Mouse (Mus musculus) kidney, postnatal 14 days (tissue): ENCODE results near the gene Jaml.

Experiments used
- DNase-seq: peaks from one replicate; pipeline ENCODE4 v3.0.0; 2022; ENCODE audit warnings: mixed read lengths

The Jaml gene

DNA sequence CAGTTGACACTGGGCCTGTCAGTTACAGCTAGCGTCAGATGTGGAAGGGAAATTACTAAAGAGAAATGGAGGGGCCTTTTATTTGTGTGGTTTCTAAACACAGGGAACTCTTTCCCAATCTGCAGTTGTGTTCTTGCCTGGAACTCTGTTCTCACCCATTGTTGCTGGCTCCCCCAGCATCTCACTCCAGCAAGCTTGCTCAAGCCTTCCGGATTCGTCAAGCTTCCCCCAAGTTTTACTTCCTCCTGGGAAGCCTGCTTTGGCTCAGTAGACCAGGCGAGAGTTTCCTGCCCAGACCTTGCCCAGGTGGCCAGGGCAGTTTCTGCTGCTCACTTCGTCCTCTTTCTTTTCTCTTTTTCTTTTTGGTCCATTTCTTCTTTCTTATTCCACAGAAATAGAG lies 5.6 kb downstream of the Jaml start:
- DNase-seq: no peak

DNA sequence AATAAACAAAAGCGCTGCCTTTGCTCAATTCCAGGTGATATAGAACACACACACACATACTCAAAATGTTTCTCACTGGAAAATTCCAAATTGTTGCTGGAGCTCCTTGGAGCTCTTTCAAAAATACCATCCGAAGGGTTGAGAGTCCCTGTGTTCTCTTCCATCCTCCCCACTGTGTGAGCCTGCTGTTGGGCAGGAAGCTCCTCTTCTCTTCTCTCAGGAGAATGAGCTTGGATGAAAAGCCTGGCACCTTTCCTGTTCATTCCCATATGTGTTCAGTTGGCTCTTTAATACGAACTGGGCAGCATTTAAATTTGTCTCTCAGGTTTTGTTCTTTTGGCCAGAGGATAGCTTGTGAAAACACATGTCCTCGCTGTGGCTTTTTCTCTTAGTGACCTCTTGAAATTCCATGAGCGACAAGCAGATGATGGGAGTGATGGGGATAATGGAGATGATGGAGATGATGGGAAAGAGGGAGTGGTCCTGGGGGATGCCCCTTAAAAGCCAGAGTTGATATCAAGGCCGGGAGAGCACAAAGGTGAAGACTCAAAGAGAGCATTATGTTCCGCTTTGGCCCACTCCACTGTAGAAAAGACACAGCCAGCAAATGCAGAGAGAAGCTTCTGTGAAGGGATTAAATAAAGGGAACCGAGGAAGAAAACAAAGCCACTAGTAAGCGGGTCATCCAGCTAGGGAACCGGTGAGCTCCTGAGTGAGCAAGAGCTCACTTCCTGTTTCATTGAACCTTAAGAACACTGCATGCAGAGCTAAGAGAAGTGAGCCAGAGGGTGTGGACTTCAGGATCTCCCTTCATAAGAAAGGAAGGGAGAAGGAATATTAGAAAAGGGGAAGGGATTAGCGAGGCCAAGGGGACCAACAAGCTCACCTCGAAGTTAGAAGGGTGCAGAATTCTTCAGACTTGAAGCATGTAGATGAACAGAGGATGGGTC lies 7.0 kb downstream of the Jaml start:
- no peak for DNase-seq

DNA sequence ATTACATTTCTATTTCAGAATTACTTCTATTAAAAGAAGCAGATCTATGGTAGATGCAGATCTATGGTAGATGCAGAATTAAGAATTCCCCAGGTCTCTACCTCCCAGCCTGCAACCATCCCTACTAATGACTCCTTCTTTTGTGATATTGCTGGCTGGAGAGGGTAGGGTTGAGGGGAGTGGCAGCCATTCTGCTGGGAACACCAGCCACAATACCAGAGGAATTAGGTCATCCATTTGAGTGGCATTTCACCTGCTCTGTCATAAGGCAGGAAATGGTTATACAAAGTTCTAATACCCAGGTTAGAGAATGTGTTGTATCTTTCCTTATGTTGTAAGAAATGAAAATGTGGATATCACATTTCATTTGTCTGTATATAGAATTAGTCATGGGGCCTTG lies 9.1 kb downstream of the Jaml start:
- no peak for DNase-seq

DNA sequence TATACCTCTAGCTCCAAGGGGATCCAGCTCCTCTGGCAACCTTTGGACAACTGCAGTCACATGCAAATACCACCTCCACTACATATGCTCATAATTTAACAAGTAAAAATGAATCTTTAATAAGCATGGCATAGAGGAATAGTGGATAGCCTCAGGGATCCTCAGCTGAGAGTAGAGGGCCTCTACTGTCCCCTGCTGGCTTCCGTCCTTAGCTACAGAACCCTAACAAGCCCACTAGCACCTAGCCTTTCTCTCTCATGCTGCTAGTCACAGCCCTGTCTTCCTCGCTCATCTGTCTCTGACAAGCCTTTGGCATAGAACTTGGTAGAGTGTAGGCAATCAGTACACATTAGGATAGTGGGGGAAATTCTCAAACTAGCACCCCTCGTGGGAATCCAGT lies 11.8 kb downstream of the Jaml start:
- DNase-seq: no peak

DNA sequence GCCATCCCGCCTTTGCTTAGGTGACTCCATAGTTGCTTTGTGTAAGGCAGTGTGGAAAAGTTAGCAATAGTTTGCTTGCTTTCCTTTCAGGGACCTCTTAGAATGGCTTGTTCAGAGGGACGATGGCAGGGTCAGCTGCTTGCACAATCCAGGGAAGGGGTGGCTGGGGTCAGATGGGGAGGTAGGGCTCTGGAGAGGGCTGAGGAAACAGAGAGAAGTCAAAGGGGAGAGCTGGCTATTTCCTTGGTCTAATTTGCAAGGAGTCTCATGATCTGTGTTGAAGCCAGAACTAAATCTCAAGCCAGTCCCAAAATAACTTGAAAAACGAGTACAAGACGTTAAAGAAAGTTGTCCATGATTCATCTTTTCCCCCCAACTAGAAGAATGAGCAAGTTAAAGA lies 13.7 kb downstream of the Jaml start:
- DNase-seq: peak; percentile 14

DNA sequence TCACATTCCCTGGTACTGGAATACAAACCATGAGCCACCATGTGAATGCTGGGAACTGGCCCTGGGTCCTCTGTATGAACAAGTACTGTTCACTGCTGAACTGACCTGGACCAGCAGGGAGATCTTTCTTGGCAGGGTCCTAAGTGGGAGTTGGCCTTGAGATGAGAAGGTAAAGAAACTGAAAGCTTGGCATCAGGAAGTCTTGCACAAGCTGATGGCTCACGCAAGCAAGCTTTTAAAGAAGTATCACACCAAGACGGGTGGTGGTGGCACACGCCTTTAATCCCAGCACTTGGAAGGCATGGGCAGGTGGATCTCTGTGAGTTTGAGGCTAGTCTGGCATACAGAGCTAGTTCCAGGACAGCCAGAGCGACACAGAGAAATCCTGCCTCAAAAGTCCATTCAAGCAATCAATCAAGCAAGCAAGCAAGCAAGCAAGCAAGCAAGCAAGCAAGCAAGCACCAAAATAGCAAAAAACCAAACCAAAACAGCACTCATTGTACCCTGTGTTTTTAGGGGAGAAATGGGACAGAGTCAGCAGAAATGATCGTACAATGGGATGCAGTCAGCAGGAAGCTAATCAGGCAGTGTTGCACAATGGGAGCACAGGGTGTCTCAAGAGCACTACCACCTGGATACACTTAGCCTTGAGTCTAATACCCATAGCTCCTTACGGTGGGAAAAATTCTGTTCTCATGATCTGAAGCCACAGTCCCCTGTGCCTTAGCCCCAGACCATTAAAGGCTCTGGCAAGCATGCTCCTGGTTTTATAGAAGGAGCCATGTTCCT lies 16.4 kb downstream of the Jaml start:
- DNase-seq: no peak

DNA sequence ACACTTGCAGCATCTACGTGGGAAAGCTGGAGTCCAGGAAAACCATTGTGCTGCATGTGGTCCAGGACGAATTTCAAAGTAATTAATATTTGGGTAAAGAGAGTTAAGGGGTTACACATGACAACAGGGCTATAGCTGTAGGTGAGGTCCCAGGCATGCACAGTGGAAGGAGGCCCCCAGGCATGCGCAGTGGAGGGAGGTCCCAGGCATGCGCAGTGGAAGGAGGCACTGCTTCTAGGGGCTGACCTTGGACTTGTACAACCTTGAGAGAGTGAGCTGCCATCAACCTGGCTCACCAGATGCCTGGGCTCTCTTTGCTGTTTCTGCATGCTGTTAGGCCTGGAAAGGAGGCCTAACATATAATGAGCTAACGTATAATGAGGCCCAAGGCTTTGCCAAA lies 18.9 kb downstream of the Jaml start:
- no peak for DNase-seq

DNA sequence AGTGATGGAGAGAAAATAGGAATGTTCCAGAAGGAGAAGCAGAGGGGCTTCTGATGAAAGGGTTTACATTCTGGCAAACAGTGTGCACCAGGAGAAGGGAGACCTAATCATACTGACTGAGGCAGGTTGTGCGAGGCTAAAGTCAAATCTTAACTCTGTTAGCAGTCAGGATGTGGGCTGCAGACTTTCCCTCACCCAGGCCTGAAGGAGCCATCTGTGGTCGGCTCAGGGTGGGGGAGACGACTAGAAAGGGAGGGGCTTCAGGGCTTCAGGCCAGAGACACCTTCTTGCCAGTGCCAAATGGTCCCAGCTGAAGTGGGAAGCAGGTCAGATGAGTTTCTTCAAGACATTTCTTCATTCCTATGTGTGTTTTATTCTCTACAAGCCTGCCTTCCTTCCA lies 19.4 kb downstream of the Jaml start:
- no peak for DNase-seq

DNA sequence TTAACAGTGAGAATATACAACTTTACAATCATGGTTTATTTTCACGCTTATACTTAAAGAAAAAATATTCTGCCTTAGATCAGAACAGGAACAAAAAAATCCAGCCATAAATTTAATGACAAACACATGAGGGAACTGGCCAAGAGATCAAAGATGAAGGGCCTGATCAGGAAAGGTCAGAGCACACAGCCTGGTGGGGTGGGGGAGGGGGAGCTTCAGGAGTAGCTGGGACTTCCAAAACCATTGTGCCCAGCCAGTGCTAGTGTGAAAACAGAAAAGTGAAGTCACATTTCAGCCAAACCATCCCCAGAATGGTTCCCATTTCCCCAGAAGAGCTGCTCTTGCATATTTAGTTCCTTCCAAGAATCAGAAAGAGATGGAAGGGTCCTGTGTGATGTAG lies 23.5 kb downstream of the Jaml start:
- DNase-seq: no peak

DNA sequence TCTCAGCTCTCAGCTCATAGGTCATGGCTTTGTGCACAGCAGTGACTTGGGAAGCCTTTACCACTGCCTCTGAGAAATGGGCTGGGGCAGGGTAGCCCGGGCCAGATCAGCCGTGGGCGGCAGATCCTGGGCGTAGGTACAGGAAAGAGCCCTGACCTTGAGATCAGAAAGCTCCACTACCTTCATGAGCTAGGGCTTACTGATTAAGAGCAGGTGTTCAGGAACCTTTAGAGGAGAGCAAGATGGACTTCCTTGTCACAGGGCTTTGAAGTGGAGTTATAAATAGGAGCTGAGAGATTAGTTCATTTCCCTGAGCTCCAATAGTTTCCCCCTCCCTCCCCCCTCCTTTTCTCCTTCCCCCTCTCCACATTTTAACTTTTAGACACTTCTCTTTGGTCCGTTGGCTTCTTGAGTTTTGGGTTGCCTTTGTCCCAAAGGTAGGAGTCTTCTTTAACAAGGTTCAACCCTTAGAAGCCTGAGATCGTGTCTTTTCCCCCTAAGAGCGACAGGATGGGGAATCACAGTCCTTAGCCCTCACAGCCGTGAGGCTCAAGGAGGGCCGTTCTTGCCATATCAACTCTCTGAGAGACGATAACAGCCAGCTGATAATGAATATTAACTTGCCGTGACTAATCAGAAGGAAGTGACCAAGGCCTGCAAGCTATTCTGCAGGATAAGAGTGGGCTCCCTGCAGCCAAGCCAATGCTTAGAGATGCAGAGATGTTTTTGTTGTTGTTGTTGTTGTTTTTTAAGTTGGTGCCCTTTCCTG lies 24.4 kb downstream of the Jaml start:
- DNase-seq: no peak

DNA sequence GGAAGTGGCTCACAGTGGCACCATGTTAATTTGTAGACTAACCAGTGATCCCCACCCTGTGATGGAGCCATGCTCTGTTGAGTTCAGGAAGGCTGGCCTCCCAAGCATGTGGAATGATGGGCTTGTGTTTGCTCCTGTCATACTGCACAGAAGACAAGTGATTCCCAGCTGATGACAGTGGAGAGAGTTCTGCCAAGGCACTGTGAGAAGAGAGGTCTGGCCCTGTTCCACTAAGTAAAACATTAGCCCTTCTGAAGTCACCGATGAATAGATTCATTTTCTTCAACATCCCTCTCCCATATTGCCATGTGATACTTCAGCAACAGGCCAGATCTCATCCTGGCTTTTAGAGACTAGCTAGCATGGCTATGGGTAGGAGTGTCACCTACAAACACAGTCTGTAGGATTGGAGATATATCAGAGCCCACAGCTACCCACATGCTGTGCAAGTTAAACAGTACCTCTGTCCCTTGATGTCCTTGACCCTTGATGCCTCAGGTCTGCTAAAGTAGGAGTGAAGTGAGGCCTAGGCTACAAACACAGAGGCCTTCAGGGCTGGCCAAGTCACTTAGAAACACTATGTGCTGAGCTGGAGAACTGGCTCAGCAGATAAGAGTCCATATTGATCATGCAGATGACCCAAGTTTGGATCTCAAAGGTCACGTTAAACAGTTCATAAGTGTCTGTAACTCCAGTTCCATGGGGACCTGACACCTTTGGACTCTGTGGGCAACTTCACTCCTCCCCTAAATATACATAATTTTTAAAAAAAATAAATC lies 26.8 kb downstream of the Jaml start:
- DNase-seq: peak; percentile 56

DNA sequence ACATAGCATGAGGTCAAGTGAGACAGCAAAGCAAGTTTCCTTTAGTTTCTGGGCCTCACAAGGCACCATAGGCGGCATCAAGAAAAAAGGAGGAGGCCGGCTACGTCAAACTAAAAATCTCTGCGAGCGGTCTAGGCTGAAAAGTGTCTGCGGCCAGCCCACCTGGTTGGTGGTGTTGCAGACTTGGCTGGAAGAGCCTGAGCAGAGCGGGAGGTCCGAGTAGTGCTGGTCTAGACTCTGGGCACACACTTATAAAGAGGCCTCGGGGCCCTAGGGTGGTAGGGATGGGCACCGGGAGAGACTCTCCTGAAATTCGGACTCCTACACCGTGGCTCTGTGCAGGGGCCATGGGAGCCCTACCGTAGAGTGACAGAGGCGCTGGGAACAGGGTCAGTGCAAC lies 36.7 kb downstream of the Jaml start:
- peak; percentile 34 for DNase-seq

DNA sequence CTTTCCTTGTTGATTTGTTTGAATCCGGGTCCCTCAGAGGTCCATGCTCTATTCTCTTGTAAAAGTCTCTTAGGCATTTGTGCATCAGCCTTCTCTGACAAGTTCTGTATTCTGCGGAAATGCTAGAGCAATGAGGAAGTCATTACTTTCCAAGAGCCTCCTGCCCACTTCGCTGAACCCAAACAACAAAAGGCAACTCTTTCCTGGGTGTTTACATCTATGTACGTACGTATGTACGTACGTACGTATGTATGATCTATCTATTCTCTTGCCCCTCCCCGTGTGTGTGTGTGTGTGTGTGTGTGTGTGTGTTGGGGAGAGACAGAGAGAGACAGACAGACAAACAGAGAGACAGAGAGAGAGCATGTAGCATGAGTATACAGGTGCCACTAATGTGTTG lies 37.8 kb downstream of the Jaml start:
- no peak for DNase-seq

DNA sequence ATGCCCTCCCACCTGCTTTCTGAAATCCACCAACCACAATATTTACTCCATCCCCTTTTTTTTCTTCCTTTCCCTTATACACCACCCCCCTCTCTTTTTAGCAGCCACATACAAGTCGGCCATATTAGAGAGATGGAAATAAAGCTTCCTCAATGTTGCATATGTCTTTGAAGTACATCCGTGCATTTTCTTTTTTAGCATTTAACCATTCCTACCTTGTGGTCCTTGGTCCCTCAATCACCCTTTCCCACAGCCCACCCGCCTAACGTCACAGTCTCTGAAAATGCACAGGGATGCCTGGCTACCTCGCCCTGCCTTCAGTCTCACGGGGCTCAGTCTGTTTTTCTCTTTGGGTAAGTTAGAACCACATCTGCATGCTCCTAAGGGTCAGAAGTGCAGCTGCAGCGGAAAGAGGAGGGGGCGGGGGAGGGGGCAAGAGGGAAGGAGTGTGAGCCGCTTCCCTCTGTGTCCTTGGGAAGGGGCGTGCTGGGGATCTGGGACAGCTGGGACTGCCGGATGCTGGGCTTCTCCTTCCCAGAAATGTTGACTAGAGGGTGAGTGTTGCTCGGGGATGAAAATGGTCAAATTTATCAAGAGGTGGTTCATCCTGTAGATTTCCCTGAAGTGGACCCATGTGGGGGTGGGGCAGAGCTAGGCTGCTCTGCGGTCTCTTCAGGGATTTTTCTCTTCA lies 38.9 kb downstream of the Jaml start, which contains the start of gene Scn2b:
TSS of gene Scn2b (plus strand) at position 42 of the 691 bp plus-strand sequence.
- DNase-seq: no peak

DNA sequence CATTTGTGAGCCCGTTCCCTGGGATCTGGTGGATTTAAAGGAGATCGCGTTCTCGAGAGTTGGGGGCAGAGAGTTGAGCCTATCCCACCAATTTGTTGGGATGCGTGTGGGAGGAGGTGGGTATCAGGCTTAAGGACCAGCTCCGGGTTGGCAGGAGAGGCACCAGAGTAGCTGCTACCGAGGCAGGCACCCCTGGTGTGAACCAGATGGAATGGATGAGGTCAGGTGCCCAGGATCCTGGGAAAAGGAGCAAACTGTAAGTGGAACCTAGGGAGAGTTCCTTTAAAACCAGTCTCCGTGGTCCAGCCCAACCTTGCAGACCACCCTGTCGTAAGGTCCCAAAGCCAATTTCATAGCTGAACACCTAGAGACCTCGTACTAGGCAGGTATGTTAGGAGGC lies 39.6 kb downstream of the Jaml start:
- no peak for DNase-seq

DNA sequence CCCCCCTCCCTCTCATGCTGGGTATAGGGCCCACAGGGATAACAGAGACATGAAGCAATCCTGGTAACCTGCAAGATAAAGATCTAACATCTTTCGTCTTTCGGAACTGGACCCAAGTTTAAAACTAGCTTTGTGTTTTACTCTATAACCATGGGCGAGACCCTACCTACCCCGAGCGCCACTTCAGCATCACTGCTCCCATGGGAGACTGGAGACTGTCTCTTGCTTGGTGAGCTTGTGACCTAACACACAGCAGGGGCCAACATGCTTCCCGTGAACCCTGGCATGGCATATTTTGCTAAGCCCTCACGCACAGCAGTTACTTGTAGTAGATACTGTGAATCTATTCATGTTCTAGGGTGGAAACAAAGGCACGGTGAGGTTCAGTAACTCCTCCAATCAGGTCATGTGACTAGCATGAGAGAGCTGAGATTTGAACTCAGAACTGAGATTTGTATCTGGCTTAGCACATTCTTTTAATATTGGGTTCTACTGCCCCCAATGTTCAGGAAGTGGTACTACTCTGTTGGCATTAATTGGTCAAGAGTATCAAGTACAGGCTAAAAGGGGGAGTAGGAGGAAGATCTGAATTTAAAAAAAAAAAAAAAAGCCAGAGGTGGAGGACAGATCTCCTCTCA lies 40.5 kb downstream of the Jaml start:
- no peak for DNase-seq

DNA sequence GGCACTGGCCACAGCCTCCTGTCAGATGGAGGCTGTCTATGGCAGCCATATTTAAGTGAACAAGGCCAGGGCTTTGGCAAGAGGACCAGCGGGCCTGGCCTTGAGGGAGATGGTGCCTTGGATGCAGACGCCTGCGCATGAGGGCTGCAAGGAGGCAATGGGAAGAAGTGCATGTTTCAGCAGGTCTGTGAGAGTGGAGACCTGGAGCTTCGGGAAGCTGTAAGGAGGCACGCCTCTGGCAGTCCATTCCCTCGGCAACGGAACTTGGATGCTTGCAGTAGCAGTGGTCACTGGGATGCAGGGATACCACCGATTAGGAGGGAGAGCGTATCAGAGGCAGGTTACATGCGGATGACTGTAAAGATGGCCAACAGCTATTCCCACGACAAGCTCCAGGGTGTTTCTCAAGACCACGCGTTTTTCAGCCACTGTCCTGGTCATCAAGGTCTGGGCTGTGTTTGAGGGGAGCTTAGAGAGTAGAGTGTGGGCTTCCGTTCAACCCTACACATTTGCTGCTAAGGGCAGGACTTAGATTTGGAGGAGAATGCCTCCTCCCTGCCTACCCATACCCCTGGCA lies 41.1 kb downstream of the Jaml start:
- DNase-seq: no peak

DNA sequence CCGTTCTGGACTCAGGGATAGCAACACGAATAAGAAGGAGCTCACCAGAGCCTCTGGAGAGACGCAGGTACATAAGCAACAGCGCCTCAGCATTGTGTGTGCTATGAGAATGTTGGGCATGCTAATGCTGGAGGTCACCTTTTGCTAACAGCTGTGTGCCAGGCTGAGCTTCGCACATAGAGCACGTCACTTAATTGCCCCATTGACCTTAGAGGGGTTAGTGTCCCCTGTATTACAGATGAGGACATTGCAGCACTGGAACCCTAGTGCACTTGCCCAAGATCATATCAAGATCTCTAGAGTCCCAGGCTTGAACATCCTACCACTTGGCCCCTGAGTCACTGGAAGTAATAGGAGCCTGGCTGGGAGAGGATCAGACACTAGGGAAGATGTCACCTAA lies 41.6 kb downstream of the Jaml start:
- no peak for DNase-seq

DNA sequence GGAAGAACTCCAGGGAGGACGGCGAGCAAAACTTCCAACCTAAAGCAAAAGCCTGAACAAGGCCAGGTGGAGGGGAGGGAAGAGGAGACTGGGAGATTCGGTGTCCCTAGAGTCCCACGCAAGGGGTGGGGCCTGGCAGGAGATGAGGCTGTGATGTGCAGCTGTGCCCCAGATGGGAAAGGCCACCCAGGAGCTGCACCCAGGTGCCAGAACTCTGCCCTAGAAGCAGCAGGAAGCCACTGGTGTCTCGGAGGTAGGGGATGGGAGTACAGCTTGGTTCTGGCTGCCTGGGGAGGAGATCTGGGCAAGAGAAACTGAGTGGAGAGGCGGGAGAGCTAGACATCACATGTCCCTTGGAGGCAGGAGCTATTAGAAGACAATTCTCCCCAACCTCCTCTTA lies 42.0 kb downstream of the Jaml start:
- DNase-seq: no peak

DNA sequence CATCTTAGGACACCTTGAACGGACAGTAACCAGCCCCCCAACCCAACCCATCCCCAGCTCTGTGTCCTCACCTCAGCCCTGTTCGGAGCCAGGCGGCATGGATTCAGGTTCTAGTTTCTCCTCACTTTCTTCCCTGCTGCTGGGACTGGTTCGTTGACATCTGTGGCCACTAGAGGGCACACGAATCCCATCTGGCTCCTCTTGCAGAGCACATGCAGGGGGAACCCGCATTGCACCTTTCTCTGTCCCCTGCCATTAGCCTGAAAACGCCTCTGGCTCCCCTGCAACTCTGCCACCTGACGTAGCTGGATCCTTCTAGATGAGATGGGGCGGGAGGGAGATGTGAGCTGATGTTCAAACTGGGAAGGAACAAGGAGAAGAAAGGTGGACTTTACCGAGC lies 42.8 kb downstream of the Jaml start:
- peak; percentile 80 for DNase-seq

DNA sequence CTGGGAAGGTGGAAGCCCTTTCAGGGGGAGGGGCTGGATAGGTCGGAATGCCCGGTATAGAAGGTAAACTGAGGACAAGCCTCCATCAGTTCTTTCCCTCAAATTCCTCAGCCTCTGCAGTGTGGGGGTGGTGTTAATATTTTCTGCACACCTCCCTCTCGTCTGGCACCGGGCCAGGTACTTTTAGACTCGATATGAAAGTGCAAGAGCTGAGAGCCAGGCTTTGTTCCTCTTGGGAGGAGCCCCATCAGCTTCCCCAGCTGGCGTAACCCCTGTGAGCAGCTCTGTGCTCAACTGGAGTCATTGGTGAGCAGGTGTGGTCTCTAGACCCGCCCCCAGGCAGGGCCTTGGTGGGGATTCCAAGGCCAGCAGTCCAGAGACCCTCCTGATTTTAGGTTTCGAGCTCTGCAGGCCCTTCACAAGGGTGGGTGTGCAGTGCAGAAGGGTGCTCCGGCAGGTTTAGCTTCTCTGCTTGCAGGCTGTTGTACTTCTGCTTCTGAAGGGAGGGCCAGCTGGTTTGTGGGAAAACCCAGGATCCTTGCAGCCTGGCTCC lies 43.3 kb downstream of the Jaml start:
- peak; percentile 49 for DNase-seq
